Mouse (Mus musculus) ES-Bruce4 (cell line): ENCODE results near the gene Lce1f. TPM values are rescaled to one million over a fixed set of nuclear protein-coding genes. Genes with fewer than 3 reads are reported as not detected.

Experiments used
- H3K27ac ChIP-seq: 2 replicates; pipeline ENCODE4 v1.5.1; 2012; ENCODE audit warnings: low read length, inconsistent platforms; ENCODE audit not compliant: insufficient read depth
- H3K27me3 ChIP-seq: 2 replicates; pipeline ENCODE4 v1.6.1; 2012; ENCODE audit warnings: mild to moderate bottlenecking, low read length, inconsistent platforms; ENCODE audit not compliant: control insufficient read depth, poor library complexity, insufficient read depth, severe bottlenecking
- H3K36me3 ChIP-seq: 2 replicates; pipeline ENCODE4 v1.6.1; 2012; ENCODE audit warnings: inconsistent platforms, mild to moderate bottlenecking, low read length, moderate library complexity; ENCODE audit not compliant: control insufficient read depth, poor library complexity, insufficient read depth, severe bottlenecking
- H3K4me1 ChIP-seq: one replicate; pipeline ENCODE4 v1.8.1; 2011; ENCODE audit warnings: low read length; ENCODE audit not compliant: control insufficient read depth, insufficient read depth
- H3K4me3 ChIP-seq: 2 replicates; pipeline ENCODE4 v1.5.1; 2011; ENCODE audit warnings: low read depth, mild to moderate bottlenecking, low read length
- H3K9ac ChIP-seq: 2 replicates; pipeline ENCODE4 v1.6.1; 2012; ENCODE audit warnings: low read depth, mild to moderate bottlenecking, inconsistent platforms; ENCODE audit not compliant: poor library complexity, severe bottlenecking
- H3K9me3 ChIP-seq: replicated peaks from 2 replicates; pipeline ENCODE4 v1.6.1; 2012; ENCODE audit warnings: mild to moderate bottlenecking, low read length, inconsistent platforms; ENCODE audit not compliant: control insufficient read depth, poor library complexity, insufficient read depth, severe bottlenecking
- CTCF ChIP-seq: IDR thresholded peaks from one replicate; pipeline ENCODE4 v1.8.1; 2011; ENCODE audit warnings: low read depth, low read length
- EP300 ChIP-seq: IDR thresholded peaks from 2 replicates; pipeline ENCODE4 v1.6.1; 2011; ENCODE audit warnings: low read depth, low read length; ENCODE audit not compliant: insufficient read depth
- POLR2A ChIP-seq: IDR thresholded peaks from one replicate; pipeline ENCODE4 v1.8.1; 2011; ENCODE audit warnings: low read length; ENCODE audit not compliant: insufficient read depth
- polyA plus RNA-seq: library from polyadenylated mRNA; stranded (reverse); fragments of >200 nt; gene quantifications from 2 replicates; pipeline ENCODE4 v1.2.4, GENCODE M21; 2011; ENCODE audit warnings: low read depth; ENCODE audit not compliant: missing spikeins, insufficient read depth, insufficient read length

The Lce1f gene
- polyA plus RNA-seq, 1 experiment, result not detected

- Histone ChIP-seq H3K36me3 (no peaks in the 10 kb centered on the region), H3K4me3 (no peak within 1 kb of the TSS), H3K27me3 (no peaks in the 10 kb centered on the region), H3K4me1 (no peaks in the 10 kb centered on the region), H3K9me3 (no peaks in the 10 kb centered on the region), H3K9ac (no peak within 1 kb of the TSS), H3K27ac (no peak within 1 kb of the TSS)
- TF ChIP-seq POLR2A, result no peak
- TF ChIP-seq EP300, result no peak
- TF ChIP-seq CTCF, result no peak
These were observed 41.2 kb downstream of the Lce1f start, which contains the start of gene Lce1c for GRCm38 (mm10) chr3:92678947-92679346. Gene Lce1c (plus strand): TSS chr3:92679247.

GRCm38 (mm10) chr3:92670215-92670614 lies 49.9 kb downstream of the Lce1f start, which contains the start of gene Lce1a2:
Gene Lce1a2 (minus strand): TSS chr3:92670315.
- H3K4me3 ChIP-seq, result no peak within 1 kb of the TSS
- H3K27ac ChIP-seq, result no peak within 1 kb of the TSS
- H3K36me3 ChIP-seq, result no peaks in the 10 kb centered on the region
- H3K4me1 ChIP-seq, result no peaks in the 10 kb centered on the region
- H3K27me3 ChIP-seq, result no peaks in the 10 kb centered on the region; the same call in 1 of the 2 replicates
- TF ChIP-seq CTCF (no peak), EP300 (no peak)
- no peak within 1 kb of the TSS for H3K9ac ChIP-seq
- no peaks in the 10 kb centered on the region for H3K9me3 ChIP-seq

Other genes with a start within 250 kb of the Lce1f start
- 1.5 TPM in 1 of 2 replicates, not detected in the other for gene Sprr1a, start 234.5 kb downstream of the Lce1f start, polyA plus RNA-seq
- not detected in 2 replicates for gene Sprr4, start 219.9 kb downstream of the Lce1f start, polyA plus RNA-seq
- not detected in 2 replicates for gene 2310046K23Rik, start 185.8 kb downstream of the Lce1f start, polyA plus RNA-seq
- not detected in 2 replicates for gene Ivl, start 146.6 kb downstream of the Lce1f start, polyA plus RNA-seq
- not detected in 2 replicates for gene Smcp, start 131.4 kb downstream of the Lce1f start, polyA plus RNA-seq
- gene 2210017I01Rik, start 112.9 kb downstream of the Lce1f start, polyA plus RNA-seq, result not detected in 2 replicates
- not detected in 2 replicates for gene Lce6a, start 98.7 kb downstream of the Lce1f start, polyA plus RNA-seq
- not detected in 2 replicates for gene Lce1a1, start 72.0 kb downstream of the Lce1f start, polyA plus RNA-seq
- gene Lce1b, start 63.4 kb downstream of the Lce1f start, polyA plus RNA-seq, result not detected in 2 replicates
- not detected in 2 replicates for gene Lce1a2, start 50.0 kb downstream of the Lce1f start, polyA plus RNA-seq
- gene Lce1c, start 41.1 kb downstream of the Lce1f start, polyA plus RNA-seq, result not detected in 2 replicates
- not detected in 2 replicates for gene Lce1d, start 33.1 kb downstream of the Lce1f start, polyA plus RNA-seq
- not detected in 2 replicates for gene Lce1e, start 11.3 kb downstream of the Lce1f start, polyA plus RNA-seq
- not detected in 2 replicates for gene Gm38119, start 18.7 kb upstream of the Lce1f start, polyA plus RNA-seq
- gene Lce1g, start 32.0 kb upstream of the Lce1f start, polyA plus RNA-seq, result not detected in 2 replicates
- not detected in 2 replicates for gene Lce1h, start 44.7 kb upstream of the Lce1f start, polyA plus RNA-seq
- gene Lce1i, start 58.5 kb upstream of the Lce1f start, polyA plus RNA-seq, result not detected in 2 replicates
- gene Lce1j, start 70.2 kb upstream of the Lce1f start, polyA plus RNA-seq, result not detected in 2 replicates
- not detected in 2 replicates for gene Lce1k, start 87.5 kb upstream of the Lce1f start, polyA plus RNA-seq
- gene Kprp, start 106.9 kb upstream of the Lce1f start, polyA plus RNA-seq, result not detected in 2 replicates
- gene Lce1l, start 130.9 kb upstream of the Lce1f start, polyA plus RNA-seq, result not detected in 2 replicates
- not detected in 2 replicates for gene 2310050C09Rik, start 149.9 kb upstream of the Lce1f start, polyA plus RNA-seq
- gene Lce3a, start 205.9 kb upstream of the Lce1f start, polyA plus RNA-seq, result not detected in 2 replicates
- not detected in 2 replicates for gene Lce3b, start 212.6 kb upstream of the Lce1f start, polyA plus RNA-seq
- not detected in 2 replicates for gene Lce3c, start 224.1 kb upstream of the Lce1f start, polyA plus RNA-seq
- gene Lce3d, start 237.0 kb upstream of the Lce1f start, polyA plus RNA-seq, result not detected in 2 replicates
- not detected in 2 replicates for gene Lce3e, start 246.7 kb upstream of the Lce1f start, polyA plus RNA-seq